Mouse (Mus musculus): ENCODE measurements around the gene Fam20a. TPM values are rescaled to one million over a fixed set of nuclear protein-coding genes. Genes with fewer than 3 reads are reported as not detected.

The Fam20a gene
- polyA plus RNA-seq, 1 experiment from 2014 or later, result 1.2 TPM

DNA sequence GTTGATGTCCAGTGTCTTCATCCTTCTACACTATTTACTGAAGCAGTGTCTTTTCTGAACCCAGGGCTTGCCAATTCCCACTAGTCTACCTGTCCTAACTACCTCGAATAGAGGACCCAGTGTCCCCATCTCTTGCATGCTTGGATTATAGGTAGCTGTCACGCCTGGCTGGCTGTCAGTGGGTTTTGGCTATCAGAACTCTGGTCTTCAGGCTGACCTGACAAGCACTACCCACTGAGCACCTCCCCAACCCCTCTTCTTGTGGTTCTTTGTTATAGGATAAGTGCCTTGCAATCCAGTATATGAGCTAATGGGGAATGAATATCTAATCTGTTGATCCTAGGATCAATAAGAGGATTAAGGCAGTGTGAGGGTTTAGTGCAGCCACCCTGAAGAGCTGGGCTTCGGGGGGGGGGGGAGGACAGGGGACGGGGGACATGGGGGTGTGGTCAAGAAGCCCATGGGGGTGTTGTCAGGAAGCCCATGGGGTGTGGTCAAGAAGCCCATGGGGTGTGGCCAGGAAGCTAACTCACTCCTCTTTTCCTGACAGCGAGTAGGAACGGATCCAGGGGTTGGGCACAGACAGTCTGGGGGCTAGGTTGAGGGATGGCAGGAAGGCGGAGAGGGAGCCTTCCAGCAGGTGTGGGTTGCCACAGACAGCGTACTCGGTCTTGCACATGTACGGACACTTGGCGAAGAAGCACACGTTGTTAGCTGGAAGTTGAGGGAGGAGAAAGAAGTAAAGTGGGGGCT is 45.3 kb downstream of the Fam20a start:
- 72% methylated on average over 11 of the region's 12 CpGs for WGBS
- H3K36me3 ChIP-seq, result no peaks in the 10 kb centered on the region
- ATAC-seq (ENCODE audit: insufficient number of reproducible peaks, low FRiP score), result no peak
- no peaks in the 10 kb centered on the region for H3K27me3 ChIP-seq (replicated peaks)
- peaks cover 24% of the 10 kb centered on the region for H3K4me1 ChIP-seq (replicated peaks)
- no peak overlapping the region for H3K27ac ChIP-seq (ENCODE audit: poor library complexity, severe bottlenecking)
- H3K9ac ChIP-seq, result no peak overlapping the region
- H3K4me3 ChIP-seq, result no peak overlapping the region
- no peaks in the 10 kb centered on the region for H3K9me3 ChIP-seq (replicated peaks)
- H3K4me2 ChIP-seq, result no peak overlapping the region

DNA sequence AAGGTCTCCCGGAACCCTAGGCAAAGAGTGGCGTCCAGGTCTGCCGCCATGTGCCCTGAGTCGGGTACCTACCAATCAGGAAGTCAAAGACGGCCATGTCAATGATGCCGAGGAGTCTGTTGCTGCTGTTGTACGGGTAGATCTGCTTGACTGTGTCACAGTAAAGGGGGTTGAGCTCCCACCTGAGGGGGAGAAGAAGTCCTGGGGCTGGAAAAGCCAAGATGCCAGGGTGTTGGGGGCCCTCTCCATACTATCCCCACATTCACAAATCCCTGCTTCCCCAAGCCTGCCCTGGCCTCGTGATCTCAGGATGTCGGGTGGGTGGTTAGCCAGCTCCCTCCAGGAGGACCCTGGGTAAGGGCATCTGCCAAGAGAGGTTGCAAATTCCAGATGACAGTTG is 46.3 kb downstream of the Fam20a start:
- no peaks in the 10 kb centered on the region for H3K9me3 ChIP-seq (replicated peaks)
- no peak overlapping the region for H3K9ac ChIP-seq
- H3K27ac ChIP-seq (ENCODE audit: poor library complexity, severe bottlenecking), result no peak overlapping the region
- peaks cover 15% of the 10 kb centered on the region for H3K4me1 ChIP-seq (replicated peaks)
- H3K4me3 ChIP-seq, result no peak overlapping the region
- no peaks in the 10 kb centered on the region for H3K27me3 ChIP-seq (replicated peaks)
- WGBS, result 86% methylated on average over 9 of the region's 9 CpGs
- peaks cover 3% of the 10 kb centered on the region for H3K36me3 ChIP-seq
- ATAC-seq (ENCODE audit: insufficient number of reproducible peaks, low FRiP score), result no peak
- no peak overlapping the region for H3K4me2 ChIP-seq

DNA sequence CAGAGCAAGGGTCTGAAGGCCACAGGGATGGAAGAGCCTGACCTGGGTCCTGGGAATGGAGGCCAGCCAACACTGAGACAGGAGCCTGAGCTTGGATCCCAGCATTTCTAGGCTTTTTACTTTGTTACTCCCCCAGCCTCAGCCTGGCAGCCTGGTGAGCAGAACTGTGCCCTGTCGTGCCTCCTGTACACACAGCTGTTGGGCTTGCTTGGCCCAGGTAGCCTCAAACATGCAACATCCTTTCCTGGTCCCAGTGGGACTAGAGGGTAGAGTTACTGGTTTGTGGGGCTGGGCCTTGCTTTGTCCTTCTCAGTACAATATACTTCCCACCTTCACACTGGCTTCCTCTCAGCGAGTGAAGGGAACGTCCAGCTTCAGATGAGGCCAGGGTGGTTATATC is 46.9 kb downstream of the Fam20a start:
- Histone ChIP-seq H3K27me3 (replicated peaks) (no peaks in the 10 kb centered on the region), H3K4me1 (replicated peaks) (peaks cover 17% of the 10 kb centered on the region), H3K9me3 (replicated peaks) (no peaks in the 10 kb centered on the region), H3K27ac (ENCODE audit: poor library complexity, severe bottlenecking) (no peak overlapping the region), H3K4me3 (no peak overlapping the region), H3K9ac (no peak overlapping the region), H3K4me2 (no peak overlapping the region), H3K36me3 (peaks cover 8% of the 10 kb centered on the region)
- ATAC-seq (ENCODE audit: insufficient number of reproducible peaks, low FRiP score), result no peak
- 72% methylated on average over 3 of the region's 3 CpGs for WGBS

DNA sequence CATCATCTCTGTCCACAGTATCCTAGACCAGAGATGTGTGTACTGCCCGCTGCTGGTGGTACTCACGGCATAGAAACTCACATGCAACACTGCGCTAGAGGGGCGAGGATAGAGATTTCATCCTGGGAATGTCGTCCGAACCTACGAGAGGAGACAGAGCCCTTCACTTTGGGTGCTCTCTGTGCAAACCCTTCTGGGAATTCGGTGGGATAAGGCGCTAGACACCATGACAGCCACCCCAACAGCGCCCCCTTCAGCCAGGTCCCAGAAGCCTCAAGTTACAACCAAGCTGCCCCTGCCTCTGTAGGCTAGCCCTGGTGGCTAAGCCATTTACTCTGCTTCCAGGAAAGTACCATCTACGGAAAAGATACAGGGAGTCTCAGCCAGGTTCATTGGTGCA is 47.5 kb downstream of the Fam20a start:
- H3K4me1 ChIP-seq (replicated peaks), result peaks cover 17% of the 10 kb centered on the region
- H3K27me3 ChIP-seq (replicated peaks), result no peaks in the 10 kb centered on the region
- peaks cover 14% of the 10 kb centered on the region for H3K36me3 ChIP-seq
- WGBS, result 74% methylated on average over 11 of the region's 11 CpGs
- H3K9ac ChIP-seq, result no peak overlapping the region
- H3K27ac ChIP-seq (ENCODE audit: poor library complexity, severe bottlenecking), result no peak overlapping the region
- no peak overlapping the region for H3K4me3 ChIP-seq
- H3K9me3 ChIP-seq (replicated peaks), result no peaks in the 10 kb centered on the region
- ATAC-seq (ENCODE audit: insufficient number of reproducible peaks, low FRiP score), result no peak
- no peak overlapping the region for H3K4me2 ChIP-seq

DNA sequence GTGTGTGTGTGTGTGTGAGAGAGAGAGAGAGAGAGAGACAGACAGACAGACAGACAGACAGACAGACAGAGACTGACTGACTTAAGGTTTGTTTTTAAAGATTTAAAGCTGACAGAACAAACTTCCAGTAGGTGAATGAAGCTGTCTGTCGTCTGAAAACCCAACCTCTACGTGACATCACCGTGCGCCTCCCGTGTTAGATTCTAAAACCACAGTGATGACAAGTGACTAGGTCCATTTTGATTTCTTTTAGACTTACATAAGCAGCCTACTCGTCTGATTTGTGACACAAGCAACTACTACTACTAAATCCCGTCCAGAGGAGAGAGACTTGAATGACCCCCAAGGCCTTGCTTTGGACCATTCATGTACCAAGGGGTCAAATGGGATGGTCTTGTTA is 48.3 kb downstream of the Fam20a start:
- Histone ChIP-seq H3K4me1 (replicated peaks) (peaks cover 17% of the 10 kb centered on the region), H3K4me3 (no peak overlapping the region), H3K27ac (ENCODE audit: poor library complexity, severe bottlenecking) (no peak overlapping the region), H3K27me3 (replicated peaks) (no peaks in the 10 kb centered on the region), H3K9me3 (replicated peaks) (no peaks in the 10 kb centered on the region), H3K36me3 (peaks cover 17% of the 10 kb centered on the region), H3K9ac (no peak overlapping the region), H3K4me2 (no peak overlapping the region)
- no peak for ATAC-seq (ENCODE audit: insufficient number of reproducible peaks, low FRiP score)
- WGBS, result 74% methylated on average over 7 of the region's 7 CpGs

DNA sequence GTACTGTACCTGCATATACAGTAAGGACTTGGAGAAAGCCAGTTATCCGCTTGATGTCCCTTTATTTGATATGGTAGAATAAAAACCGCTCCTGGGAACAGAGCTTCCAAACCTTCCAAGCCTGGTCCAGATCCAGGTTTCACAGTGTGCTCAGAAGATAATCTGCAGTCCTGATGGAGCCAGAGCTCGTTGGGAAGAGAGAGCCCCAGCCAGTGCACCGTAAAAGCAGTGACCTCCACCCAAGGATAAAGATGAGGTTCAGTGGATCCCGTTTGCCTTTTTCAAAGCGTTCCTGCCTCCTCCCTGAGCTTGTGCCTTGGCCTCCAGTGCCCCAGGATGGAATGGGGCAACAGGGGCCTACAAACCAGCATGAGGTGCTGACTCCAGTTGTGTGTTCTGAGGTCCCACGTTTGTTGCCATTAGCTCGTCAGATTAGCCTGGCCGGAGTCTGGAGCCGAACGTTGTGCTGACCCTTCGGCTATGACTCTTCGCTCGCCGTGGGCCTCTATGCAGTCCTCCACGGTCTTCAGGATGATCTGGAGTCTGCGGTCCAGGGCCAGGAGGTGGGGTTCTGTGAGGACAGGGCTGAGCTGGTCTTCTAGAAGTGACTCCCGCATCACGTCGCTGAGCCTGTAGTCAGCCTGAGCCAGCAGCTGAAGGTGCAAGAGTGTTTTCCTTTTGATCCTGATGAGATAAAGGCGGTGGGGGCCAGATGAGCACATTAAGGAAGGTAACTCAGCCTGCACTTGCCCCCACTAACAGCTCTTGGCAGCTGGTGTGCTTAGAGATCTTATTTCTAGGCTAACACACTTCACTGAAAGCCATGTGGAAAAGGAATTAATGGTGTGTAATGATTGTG is 49.0 kb downstream of the Fam20a start:
- no peak overlapping the region for H3K27ac ChIP-seq (ENCODE audit: poor library complexity, severe bottlenecking)
- no peak overlapping the region for H3K4me3 ChIP-seq
- no peak overlapping the region for H3K9ac ChIP-seq
- no peaks in the 10 kb centered on the region for H3K9me3 ChIP-seq (replicated peaks)
- no peak for ATAC-seq (ENCODE audit: insufficient number of reproducible peaks, low FRiP score)
- WGBS, result 51% methylated on average over 21 of the region's 21 CpGs
- H3K4me2 ChIP-seq, result no peak overlapping the region
- H3K4me1 ChIP-seq (replicated peaks), result peaks cover 17% of the 10 kb centered on the region
- no peaks in the 10 kb centered on the region for H3K27me3 ChIP-seq (replicated peaks)
- H3K36me3 ChIP-seq, result peaks cover 21% of the 10 kb centered on the region

DNA sequence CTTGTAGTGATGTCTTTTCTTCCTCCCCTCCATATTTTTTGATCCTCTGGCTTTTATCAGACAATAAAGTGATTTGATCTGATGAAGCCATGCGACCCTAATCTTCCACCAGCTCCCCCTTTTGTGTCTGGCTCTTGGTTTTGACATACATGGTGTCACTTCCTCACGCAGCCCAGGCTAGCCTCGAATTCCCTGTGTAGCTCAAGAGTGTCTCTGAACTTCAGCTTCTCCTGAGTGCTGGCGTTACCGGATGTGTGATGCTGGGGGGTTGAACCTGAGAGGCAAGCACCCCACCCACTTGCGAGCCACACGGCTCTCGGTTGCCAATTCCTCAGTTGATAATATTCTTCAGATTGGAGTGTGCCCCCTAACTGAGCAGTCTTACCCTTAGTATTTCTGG is 49.7 kb downstream of the Fam20a start:
- no peak overlapping the region for H3K9ac ChIP-seq
- H3K4me2 ChIP-seq, result no peak overlapping the region
- H3K4me1 ChIP-seq (replicated peaks), result peaks cover 17% of the 10 kb centered on the region
- H3K4me3 ChIP-seq, result no peak overlapping the region
- no peak for ATAC-seq (ENCODE audit: insufficient number of reproducible peaks, low FRiP score)
- no peak overlapping the region for H3K27ac ChIP-seq (ENCODE audit: poor library complexity, severe bottlenecking)
- 82% methylated on average over 8 of the region's 8 CpGs for WGBS
- H3K36me3 ChIP-seq, result peaks cover 28% of the 10 kb centered on the region
- H3K9me3 ChIP-seq (replicated peaks), result no peaks in the 10 kb centered on the region
- no peaks in the 10 kb centered on the region for H3K27me3 ChIP-seq (replicated peaks)

DNA sequence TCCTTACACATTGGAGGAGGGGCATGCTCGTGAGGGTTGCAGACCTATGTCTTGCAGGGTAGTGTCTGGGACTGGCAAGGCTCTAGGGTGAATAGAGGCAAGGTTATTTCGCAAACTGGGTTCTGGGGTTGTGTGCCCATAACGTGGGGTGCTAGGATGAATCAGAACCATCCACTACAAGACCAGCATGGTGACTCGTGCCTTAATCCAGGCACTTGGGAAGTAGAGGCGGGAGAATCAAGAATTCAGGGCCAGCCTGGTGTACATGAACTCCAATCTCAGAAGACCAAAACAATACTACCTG is 50.1 kb downstream of the Fam20a start:
- no peak for ATAC-seq (ENCODE audit: insufficient number of reproducible peaks, low FRiP score)
- no peak overlapping the region for H3K27ac ChIP-seq (ENCODE audit: poor library complexity, severe bottlenecking)
- WGBS, result 86% methylated on average over 5 of the region's 5 CpGs
- H3K4me2 ChIP-seq, result no peak overlapping the region
- H3K4me1 ChIP-seq (replicated peaks), result peaks cover 17% of the 10 kb centered on the region
- H3K9ac ChIP-seq, result no peak overlapping the region
- H3K27me3 ChIP-seq (replicated peaks), result no peaks in the 10 kb centered on the region
- no peak overlapping the region for H3K4me3 ChIP-seq
- H3K9me3 ChIP-seq (replicated peaks), result no peaks in the 10 kb centered on the region
- peaks cover 33% of the 10 kb centered on the region for H3K36me3 ChIP-seq

DNA sequence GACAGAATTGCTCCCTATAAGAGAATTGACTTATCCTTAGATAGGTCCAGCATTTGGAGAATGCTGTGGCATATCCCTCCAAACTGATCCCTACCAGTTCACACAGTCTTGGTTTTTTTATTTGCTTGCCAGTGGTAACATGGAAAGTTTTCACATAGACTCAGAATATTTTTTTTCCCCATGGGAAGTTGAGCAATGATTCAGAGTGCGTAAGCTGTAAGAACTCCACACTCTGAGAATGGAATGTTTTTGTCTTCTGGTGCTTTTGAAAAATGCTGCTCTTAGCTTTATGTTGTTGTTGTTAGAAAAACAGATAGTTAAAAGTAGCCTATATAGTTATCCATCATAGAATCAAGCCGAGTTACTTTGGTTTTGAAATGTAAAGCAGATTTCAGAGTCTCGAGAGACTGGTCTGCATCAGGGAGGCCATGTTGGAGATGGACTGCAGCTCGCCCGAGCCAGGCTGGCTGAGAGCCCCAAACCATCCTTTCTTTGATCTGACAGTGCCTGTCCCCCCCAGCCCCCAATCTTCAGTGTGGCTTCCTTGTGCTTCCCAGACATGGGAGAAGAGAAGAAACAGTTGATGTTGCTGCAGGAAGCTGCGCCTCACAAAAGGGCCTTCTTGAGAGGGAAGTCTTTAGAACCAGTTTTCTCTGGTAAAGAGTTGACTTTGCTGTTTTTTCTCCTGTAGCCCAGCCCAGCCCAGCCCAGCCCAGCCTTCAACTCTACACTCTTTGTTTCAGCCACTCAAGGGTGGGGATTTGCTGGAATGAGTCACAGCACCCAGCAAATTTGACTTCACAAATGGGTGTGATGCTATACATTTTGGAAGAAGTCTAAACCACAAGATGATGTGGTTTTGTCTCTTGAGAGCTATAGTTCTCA is 50.7 kb downstream of the Fam20a start:
- Histone ChIP-seq H3K27me3 (replicated peaks) (no peaks in the 10 kb centered on the region), H3K9me3 (replicated peaks) (no peaks in the 10 kb centered on the region), H3K4me3 (no peak overlapping the region), H3K36me3 (peaks cover 39% of the 10 kb centered on the region), H3K4me1 (replicated peaks) (peaks cover 17% of the 10 kb centered on the region), H3K4me2 (no peak overlapping the region), H3K27ac (ENCODE audit: poor library complexity, severe bottlenecking) (no peak overlapping the region), H3K9ac (no peak overlapping the region)
- 76% methylated on average over 6 of the region's 6 CpGs for whole genome bisulfite sequencing
- no peak for ATAC-seq (ENCODE audit: insufficient number of reproducible peaks, low FRiP score)

DNA sequence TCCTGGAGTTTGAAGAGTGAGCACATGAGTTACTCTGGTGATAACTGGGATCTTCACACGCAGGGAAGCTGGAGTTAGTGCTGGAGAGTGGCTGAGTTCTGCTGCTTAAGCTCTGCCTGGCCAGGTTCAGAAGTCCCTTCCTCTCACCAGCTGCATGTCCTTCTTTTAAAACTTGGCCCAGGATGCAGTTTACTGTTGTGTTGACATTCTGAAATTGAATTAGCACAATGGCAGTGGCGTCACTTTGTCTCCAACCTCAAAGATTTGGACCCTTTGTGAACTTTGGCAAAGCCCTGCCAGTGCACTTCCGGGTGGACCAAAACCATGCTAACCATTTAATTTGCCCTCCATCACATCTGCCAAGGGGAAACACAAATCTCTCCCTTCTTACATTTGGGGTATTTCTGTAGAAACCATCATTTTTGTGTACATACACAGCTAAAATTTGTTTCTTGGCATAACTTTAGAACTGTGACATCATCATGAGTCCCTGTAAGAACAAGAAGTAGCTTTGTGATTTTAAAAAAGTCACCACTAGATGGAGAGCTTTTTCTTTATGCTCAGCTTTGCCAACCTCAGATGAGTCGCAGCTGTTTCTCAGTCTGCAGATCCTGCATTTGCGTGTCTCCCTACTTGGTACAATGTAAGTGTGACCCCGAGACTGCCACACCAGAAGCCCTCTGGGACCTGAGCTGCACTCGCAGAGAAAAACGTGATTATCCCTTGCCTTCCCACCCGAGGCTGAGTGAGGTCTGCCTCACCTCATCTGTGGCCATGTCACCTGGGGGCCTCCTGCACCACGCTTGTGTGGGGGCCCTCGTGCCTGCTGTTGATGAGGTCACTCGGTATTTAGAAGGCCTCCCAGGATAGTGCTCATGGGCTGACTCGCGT is 51.8 kb downstream of the Fam20a start:
- peaks cover 50% of the 10 kb centered on the region for H3K36me3 ChIP-seq
- H3K27me3 ChIP-seq (replicated peaks), result no peaks in the 10 kb centered on the region
- no peaks in the 10 kb centered on the region for H3K9me3 ChIP-seq (replicated peaks)
- H3K4me1 ChIP-seq (replicated peaks), result peaks cover 12% of the 10 kb centered on the region
- H3K4me2 ChIP-seq, result no peak overlapping the region
- WGBS, result 62% methylated on average over 14 of the region's 14 CpGs
- no peak overlapping the region for H3K9ac ChIP-seq
- H3K4me3 ChIP-seq, result no peak overlapping the region
- no peak overlapping the region; the same call in 1 of the 2 replicates for H3K27ac ChIP-seq (ENCODE audit: poor library complexity, severe bottlenecking)
- ATAC-seq (ENCODE audit: insufficient number of reproducible peaks, low FRiP score), result peak; percentile 59
